Mouse (Mus musculus) heart, embryonic 12.5 days (tissue): ENCODE measurements at regions not wholly inside any gene's neighbourhood (a gene's known extent, or its start where the extent isn't known, plus 50 kb on each side); places are given as distances from the start of the nearest gene placed in this dataset.

Source experiments
- ATAC-seq: fragments of 200-750 bp; cut with Nextera tagmentation; 2 replicates; pipeline ENCODE4 v1.8.0; 2017; ENCODE audit warnings: moderate TSS enrichment, moderate library complexity; ENCODE audit not compliant: insufficient number of reproducible peaks, low FRiP score
- H3K27ac ChIP-seq: fragments of 300-500 bp; sonication (generic); 2 replicates; pipeline ENCODE4 v1.5.1; 2016; ENCODE audit warnings: mild to moderate bottlenecking, moderate library complexity; ENCODE audit not compliant: poor library complexity, severe bottlenecking
- H3K27me3 ChIP-seq: fragments of 300-500 bp; sonication (generic); replicated peaks from 2 replicates; pipeline ENCODE4 v1.6.1; 2016; ENCODE audit warnings: mild to moderate bottlenecking, moderate library complexity
- H3K36me3 ChIP-seq: fragments of 300-500 bp; sonication (generic); 2 replicates; pipeline ENCODE4 v1.6.1; 2016; ENCODE audit warnings: mild to moderate bottlenecking, moderate library complexity
- H3K4me1 ChIP-seq: fragments of 300-500 bp; sonication (generic); replicated peaks from 2 replicates; pipeline ENCODE4 v1.6.1; 2016; ENCODE audit warnings: mild to moderate bottlenecking
- H3K4me2 ChIP-seq: fragments of 300-500 bp; sonication (generic); 2 replicates; pipeline ENCODE4 v1.6.1; 2016; ENCODE audit warnings: mild to moderate bottlenecking, moderate library complexity
- H3K4me3 ChIP-seq: fragments of 300-500 bp; sonication (generic); 2 replicates; pipeline ENCODE4 v1.5.1; 2016; ENCODE audit warnings: mild to moderate bottlenecking
- H3K9ac ChIP-seq: fragments of 300-500 bp; sonication (generic); 2 replicates; pipeline ENCODE4 v1.6.1; 2016; ENCODE audit warnings: mild to moderate bottlenecking, moderate library complexity
- H3K9me3 ChIP-seq: fragments of 300-500 bp; sonication (generic); replicated peaks from 2 replicates; pipeline ENCODE4 v1.6.1; 2016; ENCODE audit warnings: mild to moderate bottlenecking, moderate library complexity
- WGBS: fragments of 180-500 bp; shearing (Covaris S2); methylation state at CpG from one replicate; pipeline ENCODE4 v1.1.7; 2016; 5-methylcytosine and 5-hydroxymethylcytosine counted together

GRCm38 (mm10) chr4:135632443-135632842, 53.6 kb upstream of the Ifnlr1 start:
- Histone ChIP-seq H3K9ac (no peak overlapping the region), H3K36me3 (no peaks in the 10 kb centered on the region), H3K4me3 (no peak overlapping the region), H3K4me2 (no peak overlapping the region), H3K27me3 (peaks cover 19% of the 10 kb centered on the region), H3K27ac (no peak overlapping the region), H3K9me3 (no peaks in the 10 kb centered on the region), H3K4me1 (no peaks in the 10 kb centered on the region)
- WGBS = 100% methylated on average over 1 of the region's 1 CpGs
- ATAC-seq = no peak

- 84% methylated on average over 12 of the region's 12 CpGs for WGBS
- Histone ChIP-seq H3K9ac (no peak overlapping the region), H3K27ac (no peak overlapping the region), H3K4me2 (no peak overlapping the region), H3K36me3 (no peaks in the 10 kb centered on the region), H3K4me3 (no peak overlapping the region), H3K4me1 (no peaks in the 10 kb centered on the region), H3K27me3 (peaks cover 40% of the 10 kb centered on the region), H3K9me3 (no peaks in the 10 kb centered on the region)
- no peak for ATAC-seq
Observed at GRCm38 (mm10) chr4:135629793-135630569, 56.1 kb upstream of the Ifnlr1 start.

- peaks cover 58% of the 10 kb centered on the region for H3K27me3 ChIP-seq
- no peaks in the 10 kb centered on the region for H3K36me3 ChIP-seq
- no peaks in the 10 kb centered on the region for H3K9me3 ChIP-seq
- no peaks in the 10 kb centered on the region for H3K4me1 ChIP-seq
- H3K4me3 ChIP-seq = no peak overlapping the region
- no peak overlapping the region for H3K4me2 ChIP-seq
- WGBS = 87% methylated on average over 15 of the region's 15 CpGs
- ATAC-seq = no peak
- no peak overlapping the region for H3K27ac ChIP-seq
- H3K9ac ChIP-seq = no peak overlapping the region
Observed at GRCm38 (mm10) chr4:135626461-135626860, 53.0 kb upstream of the Grhl3 start.

- no peak overlapping the region for H3K4me2 ChIP-seq
- WGBS = 65% methylated on average over 9 of the region's 9 CpGs
- H3K9me3 ChIP-seq = peaks cover 13% of the 10 kb centered on the region; the same call in 1 of the 2 replicates
- H3K36me3 ChIP-seq = no peaks in the 10 kb centered on the region
- no peak overlapping the region for H3K27ac ChIP-seq
- no peak overlapping the region for H3K9ac ChIP-seq
- peaks cover 3% of the 10 kb centered on the region; the same call in 1 of the 2 replicates for H3K4me1 ChIP-seq
- peaks cover 65% of the 10 kb centered on the region for H3K27me3 ChIP-seq
- peak; percentile 86 for ATAC-seq
- no peak overlapping the region for H3K4me3 ChIP-seq
Observed at GRCm38 (mm10) chr4:135623121-135623707, 49.8 kb upstream of the Grhl3 start.
